Mouse (Mus musculus) colon, adult 2 months (tissue): ENCODE data around the gene Smad9. TPM values are rescaled to one million over a fixed set of nuclear protein-coding genes. Genes with fewer than 3 reads are reported as not detected.

ENCODE experiments used
- polyA plus RNA-seq: library from polyadenylated mRNA; depleted of rRNA; stranded (reverse); fragments of >200 nt; gene quantifications from 2 replicates; pipeline ENCODE4 v1.2.3, GENCODE M21; 2012; rRNA removed

The Smad9 gene
- 1.2 and 1.7 TPM in 2 replicates for polyA plus RNA-seq

DNA sequence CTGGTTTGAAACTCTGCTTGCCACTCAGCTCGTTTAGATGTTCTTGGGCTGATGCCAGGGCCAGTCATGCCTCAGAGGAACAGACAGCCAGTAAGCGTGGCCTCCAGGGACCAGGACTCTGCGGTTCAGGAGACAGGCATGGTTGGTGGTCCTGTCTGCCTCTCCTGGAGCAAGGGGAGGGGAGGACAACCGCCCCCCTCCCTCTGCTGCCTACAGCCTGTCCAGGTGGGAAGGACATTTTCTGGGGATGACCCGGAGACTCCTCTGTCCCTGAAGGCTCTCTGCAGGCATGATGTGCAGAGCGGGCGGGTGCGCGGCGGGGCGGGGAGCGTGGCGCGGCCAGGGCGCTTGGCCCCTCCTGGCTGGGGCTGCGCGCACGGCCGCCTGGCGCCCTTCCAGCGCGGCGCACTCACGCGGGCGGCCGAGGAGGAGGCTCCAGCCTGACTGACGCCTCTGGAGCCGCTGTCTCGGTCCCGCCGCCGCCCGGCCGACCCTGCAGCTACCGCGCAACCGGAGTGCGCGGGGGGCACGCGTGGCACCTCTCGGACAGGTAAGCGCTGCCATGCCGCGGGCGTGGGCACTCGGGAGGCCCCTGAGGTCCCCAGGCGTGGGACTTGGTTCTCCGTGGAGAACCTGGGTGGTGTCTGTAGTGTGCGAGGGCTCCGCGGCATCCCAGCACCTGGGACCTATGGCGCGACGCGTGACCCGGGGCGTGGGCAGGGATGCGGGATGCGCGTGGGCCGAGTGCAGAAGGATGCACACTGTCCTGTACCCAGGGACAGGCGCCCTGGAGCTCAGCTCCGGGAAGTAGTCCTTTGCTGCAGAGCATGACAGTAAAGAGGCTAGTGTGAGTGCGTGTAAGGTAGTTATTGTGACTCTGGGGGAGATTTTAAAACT is at the start of gene Smad9:
Gene Smad9 (plus strand): TSS at position 438 of the 897 bp plus-strand sequence.

DNA sequence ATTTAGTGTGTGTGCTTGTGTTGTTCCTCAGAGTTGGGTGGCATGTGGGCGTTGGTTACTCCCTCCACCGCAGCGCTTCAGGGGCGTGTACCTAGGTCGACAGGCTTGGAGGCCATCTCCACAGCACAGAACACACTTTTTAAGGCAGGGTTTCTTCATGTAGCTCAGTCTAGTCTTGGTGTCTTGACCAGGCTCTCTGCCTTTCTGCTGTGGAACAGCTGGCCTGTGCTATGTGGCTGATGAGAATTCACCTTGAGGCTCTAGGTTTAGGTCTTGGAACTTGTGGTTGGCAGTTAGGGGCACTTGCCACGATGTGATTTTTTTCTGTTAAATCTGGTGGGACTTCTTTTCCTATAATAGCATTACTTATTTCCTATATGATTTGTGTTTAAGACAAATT is 41.1 kb upstream of the Smad9 start, which contains the start of gene Gm21958:
Gene Gm21958 (minus strand): TSS at position 101 of the 400 bp plus-strand sequence.

DNA sequence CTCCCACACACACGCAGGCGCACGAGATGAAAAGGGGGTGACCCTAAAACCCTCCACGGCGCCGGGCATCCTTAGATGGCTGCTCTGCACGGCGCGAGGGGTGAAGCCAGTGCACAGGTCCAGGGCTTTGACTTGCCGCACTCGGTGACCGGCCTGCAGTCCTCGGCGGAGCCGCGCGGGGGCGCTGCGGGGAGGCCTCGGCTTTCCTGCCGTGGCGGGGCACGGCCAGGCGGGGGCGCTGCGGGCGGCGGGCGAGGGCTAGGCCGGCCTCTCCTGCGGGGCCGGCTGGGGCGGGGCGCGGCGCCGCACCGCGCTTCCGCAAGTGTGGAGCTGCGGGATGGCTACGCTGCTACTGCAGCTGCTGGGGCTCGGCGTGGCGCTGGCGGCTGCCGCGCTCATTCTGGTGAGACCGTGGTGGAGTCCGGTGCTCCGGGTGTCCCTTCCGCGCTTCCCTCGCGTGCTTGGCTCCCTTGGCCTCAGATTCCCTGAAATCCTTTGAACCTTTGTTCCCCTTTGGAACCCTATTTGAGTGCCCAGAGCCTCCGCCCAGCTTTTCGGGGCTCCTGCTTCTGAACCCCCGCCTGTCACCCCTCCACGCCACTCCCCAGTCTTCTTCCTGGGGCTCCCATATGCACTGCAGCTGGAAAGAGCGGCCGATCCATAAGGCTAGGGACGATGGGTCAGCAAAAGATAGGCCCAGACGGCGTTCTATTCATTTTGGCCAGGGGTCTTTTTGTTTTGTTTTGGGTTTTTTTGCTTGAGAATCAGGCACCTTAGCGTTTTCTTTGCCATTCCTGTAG is 19.9 kb upstream of the Smad9 start, which contains the start of the genes Exosc8 and Alg5:
Gene Exosc8 (minus strand): TSS at position 147 of the 800 bp plus-strand sequence.
Gene Alg5 (plus strand): TSS at position 293 of the 800 bp plus-strand sequence.

DNA sequence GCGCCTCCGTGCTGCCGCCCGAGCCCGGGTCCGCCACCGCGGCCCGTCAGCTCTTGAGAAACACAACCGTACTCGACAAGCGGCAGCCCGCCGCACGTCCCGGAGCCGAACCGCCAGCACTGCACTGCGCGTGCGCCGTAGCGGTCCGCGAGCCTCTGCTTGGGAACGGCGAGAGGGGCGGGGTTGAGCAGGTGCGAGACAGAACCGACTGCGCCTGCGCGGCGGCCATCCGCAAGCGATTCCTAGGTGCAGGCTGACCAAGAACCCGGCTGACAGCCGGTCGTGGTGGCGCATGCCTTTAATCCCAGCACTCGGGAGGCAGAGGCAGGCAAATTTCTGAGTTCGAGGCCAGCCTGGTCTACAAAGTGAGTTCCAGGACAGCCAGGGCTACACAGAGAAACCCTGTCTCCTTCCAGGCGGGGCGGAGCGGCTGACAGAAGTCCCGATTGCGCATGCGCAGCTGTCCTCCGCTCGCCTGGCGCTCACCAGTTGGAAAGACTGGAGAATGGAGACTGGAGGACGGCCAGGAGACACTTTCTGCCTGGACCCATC is 52.4 kb downstream of the Smad9 start, which contains the start of gene Rfxap:
Gene Rfxap (minus strand): TSS at position 126 of the 552 bp plus-strand sequence.

Other genes with a start within 250 kb of the Smad9 start
- 32.7 and 33.9 TPM in 2 replicates for gene Supt20, start 62.8 kb upstream of the Smad9 start, polyA plus RNA-seq
- gene Gm21958, start 41.2 kb upstream of the Smad9 start, polyA plus RNA-seq: not detected in 2 replicates
- gene Exosc8, start 20.2 kb upstream of the Smad9 start, polyA plus RNA-seq: 8.9 and 9.9 TPM in 2 replicates
- 12.1 and 16.6 TPM in 2 replicates for gene Alg5, start 20.0 kb upstream of the Smad9 start, polyA plus RNA-seq
- gene Rfxap, start 52.2 kb downstream of the Smad9 start, polyA plus RNA-seq: 24.4 and 29.9 TPM in 2 replicates
- 0.05 and 0.09 TPM in 2 replicates for gene Sertm1, start 160.3 kb downstream of the Smad9 start, polyA plus RNA-seq